Mouse (Mus musculus): ENCODE results near the gene Iqschfp. TPM values are rescaled to one million over a fixed set of nuclear protein-coding genes. Genes with fewer than 3 reads are reported as not detected.
A peak's percentile ranks its signal among the peaks of the same experiment; 100 is the strongest.

Gene Iqschfp
- polyA plus RNA-seq, 1 experiment from 2014 or later: not detected

GRCm38 (mm10) chr3:68332515-68332914 lies 440.5 kb downstream of the Iqschfp start:
- Histone ChIP-seq H3K4me3 (replicated peaks) (no peak overlapping the region), H3K36me3 (no peaks in the 10 kb centered on the region), H3K9ac (no peak overlapping the region), H3K4me2 (no peak overlapping the region), H3K27me3 (no peaks in the 10 kb centered on the region), H3K9me3 (replicated peaks) (no peaks in the 10 kb centered on the region), H3K4me1 (no peaks in the 10 kb centered on the region), H3K27ac (no peak overlapping the region)
- 44% methylated on average over 2 of the region's 2 CpGs for WGBS
- ATAC-seq (replicated peaks; ENCODE audit: low FRiP score): no peak

- Histone ChIP-seq H3K27me3 (no peaks in the 10 kb centered on the region), H3K9me3 (replicated peaks) (no peaks in the 10 kb centered on the region), H3K27ac (no peak overlapping the region), H3K4me1 (no peaks in the 10 kb centered on the region), H3K4me3 (replicated peaks) (no peak overlapping the region), H3K36me3 (no peaks in the 10 kb centered on the region), H3K9ac (no peak overlapping the region), H3K4me2 (no peak overlapping the region)
- ATAC-seq (replicated peaks; ENCODE audit: low FRiP score): no peak
- WGBS: 93% methylated on average over 4 of the region's 4 CpGs
Measured at GRCm38 (mm10) chr3:68335501-68335900, 443.5 kb downstream of the Iqschfp start.

GRCm38 (mm10) chr3:68350624-68351023 lies 458.6 kb downstream of the Iqschfp start:
- WGBS: 33% methylated on average over 6 of the region's 6 CpGs

GRCm38 (mm10) chr3:68351461-68351860 lies 459.4 kb downstream of the Iqschfp start:
- Histone ChIP-seq H3K4me1 (peaks cover 15% of the 10 kb centered on the region), H3K9ac (no peak overlapping the region), H3K36me3 (no peaks in the 10 kb centered on the region), H3K4me2 (no peak overlapping the region), H3K27me3 (no peaks in the 10 kb centered on the region), H3K27ac (no peak overlapping the region), H3K4me3 (replicated peaks) (no peak overlapping the region), H3K9me3 (replicated peaks) (no peaks in the 10 kb centered on the region)
- 17% methylated on average over 3 of the region's 3 CpGs for WGBS
- peak; percentile 83 for ATAC-seq (replicated peaks; ENCODE audit: low FRiP score)

More at GRCm38 (mm10) chr3:68350624-68351023, 458.6 kb downstream of the Iqschfp start:
- no peak overlapping the region for H3K9ac ChIP-seq
- no peaks in the 10 kb centered on the region for H3K36me3 ChIP-seq
- H3K4me3 ChIP-seq (replicated peaks): no peak overlapping the region
- no peak overlapping the region for H3K4me2 ChIP-seq
- no peaks in the 10 kb centered on the region for H3K27me3 ChIP-seq
- no peak overlapping the region for H3K27ac ChIP-seq
- ATAC-seq (replicated peaks; ENCODE audit: low FRiP score): no peak
- peaks cover 15% of the 10 kb centered on the region for H3K4me1 ChIP-seq
- no peaks in the 10 kb centered on the region for H3K9me3 ChIP-seq (replicated peaks)

GRCm38 (mm10) chr3:68352961-68353360 lies 460.9 kb downstream of the Iqschfp start:
- Histone ChIP-seq H3K4me1 (peaks cover 15% of the 10 kb centered on the region), H3K4me2 (no peak overlapping the region), H3K27me3 (no peaks in the 10 kb centered on the region), H3K9ac (no peak overlapping the region), H3K9me3 (replicated peaks) (no peaks in the 10 kb centered on the region), H3K36me3 (no peaks in the 10 kb centered on the region), H3K4me3 (replicated peaks) (no peak overlapping the region), H3K27ac (no peak overlapping the region)
- no peak for ATAC-seq (replicated peaks; ENCODE audit: low FRiP score)
- 91% methylated on average over 7 of the region's 7 CpGs for WGBS

GRCm38 (mm10) chr3:68353492-68353891 lies 461.5 kb downstream of the Iqschfp start:
- Histone ChIP-seq H3K9ac (no peak overlapping the region), H3K27ac (no peak overlapping the region), H3K4me1 (peaks cover 15% of the 10 kb centered on the region), H3K4me3 (replicated peaks) (no peak overlapping the region), H3K27me3 (no peaks in the 10 kb centered on the region), H3K36me3 (no peaks in the 10 kb centered on the region), H3K9me3 (replicated peaks) (no peaks in the 10 kb centered on the region), H3K4me2 (no peak overlapping the region)
- WGBS: 37% methylated on average over 3 of the region's 3 CpGs
- ATAC-seq (replicated peaks; ENCODE audit: low FRiP score): no peak

- H3K9ac ChIP-seq: no peak overlapping the region
- H3K36me3 ChIP-seq: no peaks in the 10 kb centered on the region
- no peak overlapping the region for H3K4me2 ChIP-seq
- H3K4me3 ChIP-seq (replicated peaks): no peak overlapping the region
- no peak overlapping the region for H3K27ac ChIP-seq
- ATAC-seq (replicated peaks; ENCODE audit: low FRiP score): no peak
- peaks cover 5% of the 10 kb centered on the region; the same call in 1 of the 2 replicates for H3K4me1 ChIP-seq
- H3K27me3 ChIP-seq: no peaks in the 10 kb centered on the region
- WGBS: 79% methylated on average over 2 of the region's 2 CpGs
- no peaks in the 10 kb centered on the region for H3K9me3 ChIP-seq (replicated peaks)
Measured at GRCm38 (mm10) chr3:68356516-68356915, 464.5 kb downstream of the Iqschfp start.

- Histone ChIP-seq H3K36me3 (no peaks in the 10 kb centered on the region), H3K4me3 (replicated peaks) (no peak overlapping the region), H3K4me1 (no peaks in the 10 kb centered on the region), H3K27ac (no peak overlapping the region), H3K9ac (no peak overlapping the region), H3K9me3 (replicated peaks) (no peaks in the 10 kb centered on the region), H3K4me2 (no peak overlapping the region), H3K27me3 (no peaks in the 10 kb centered on the region)
- no peak for ATAC-seq (replicated peaks; ENCODE audit: low FRiP score)
Measured at GRCm38 (mm10) chr3:68368029-68368428, 476.0 kb downstream of the Iqschfp start.

- Histone ChIP-seq H3K9ac (no peak overlapping the region), H3K36me3 (no peaks in the 10 kb centered on the region), H3K27me3 (no peaks in the 10 kb centered on the region), H3K4me3 (replicated peaks) (no peak overlapping the region), H3K4me2 (no peak overlapping the region), H3K27ac (no peak overlapping the region), H3K4me1 (peaks cover 10% of the 10 kb centered on the region), H3K9me3 (replicated peaks) (no peaks in the 10 kb centered on the region)
- no peak for ATAC-seq (replicated peaks; ENCODE audit: low FRiP score)
- WGBS: 50% methylated on average over 1 of the region's 1 CpGs
Measured at GRCm38 (mm10) chr3:68372925-68373324, 480.9 kb downstream of the Iqschfp start.

- peaks cover 15% of the 10 kb centered on the region for H3K4me1 ChIP-seq
- no peak overlapping the region for H3K27ac ChIP-seq
- H3K4me2 ChIP-seq: 0 out of 2 replicates have a peak overlapping the region, but pooled peaks have one; percentile 28
- H3K4me3 ChIP-seq (replicated peaks): no peak overlapping the region
- H3K9ac ChIP-seq: no peak overlapping the region
- no peaks in the 10 kb centered on the region for H3K36me3 ChIP-seq
- no peak for ATAC-seq (replicated peaks; ENCODE audit: low FRiP score)
- no peaks in the 10 kb centered on the region for H3K27me3 ChIP-seq
- no peaks in the 10 kb centered on the region for H3K9me3 ChIP-seq (replicated peaks)
- WGBS: 22% methylated on average over 10 of the region's 10 CpGs
Measured at GRCm38 (mm10) chr3:68375100-68375508, 483.1 kb downstream of the Iqschfp start.

- Histone ChIP-seq H3K4me1 (peaks cover 15% of the 10 kb centered on the region), H3K4me3 (replicated peaks) (no peak overlapping the region), H3K27ac (no peak overlapping the region), H3K27me3 (no peaks in the 10 kb centered on the region), H3K9ac (no peak overlapping the region), H3K9me3 (replicated peaks) (no peaks in the 10 kb centered on the region), H3K36me3 (no peaks in the 10 kb centered on the region), H3K4me2 (no peak overlapping the region)
- ATAC-seq (replicated peaks; ENCODE audit: low FRiP score): no peak
- 79% methylated on average over 7 of the region's 7 CpGs for WGBS
Measured at GRCm38 (mm10) chr3:68377452-68378198, 485.6 kb downstream of the Iqschfp start.

GRCm38 (mm10) chr3:68378799-68379198 lies 486.8 kb downstream of the Iqschfp start:
- H3K27ac ChIP-seq: no peak overlapping the region
- no peaks in the 10 kb centered on the region for H3K27me3 ChIP-seq
- H3K4me2 ChIP-seq: no peak overlapping the region
- no peak overlapping the region for H3K9ac ChIP-seq
- H3K4me1 ChIP-seq: peaks cover 15% of the 10 kb centered on the region
- WGBS: 35% methylated on average over 2 of the region's 2 CpGs
- 0 out of 2 replicates have a peak, but pooled peaks have one; percentile 9 for ATAC-seq (replicated peaks; ENCODE audit: low FRiP score)
- no peak overlapping the region for H3K4me3 ChIP-seq (replicated peaks)
- H3K36me3 ChIP-seq: no peaks in the 10 kb centered on the region
- no peaks in the 10 kb centered on the region for H3K9me3 ChIP-seq (replicated peaks)

- Histone ChIP-seq H3K9ac (no peak overlapping the region), H3K27me3 (no peaks in the 10 kb centered on the region), H3K4me3 (replicated peaks) (no peak overlapping the region), H3K36me3 (no peaks in the 10 kb centered on the region), H3K4me1 (peaks cover 15% of the 10 kb centered on the region), H3K27ac (no peak overlapping the region), H3K9me3 (replicated peaks) (no peaks in the 10 kb centered on the region), H3K4me2 (no peak overlapping the region)
- ATAC-seq (replicated peaks; ENCODE audit: low FRiP score): peak; percentile 60; the same call in 1 of the 2 replicates
- 33% methylated on average over 7 of the region's 7 CpGs for WGBS
Measured at GRCm38 (mm10) chr3:68379242-68379641, 487.2 kb downstream of the Iqschfp start.

All from kidney, embryonic 15.5 days (tissue).